Mouse (Mus musculus): ENCODE measurements around the gene Slc25a53. TPM values are rescaled to one million over a fixed set of nuclear protein-coding genes. Genes with fewer than 3 reads are reported as not detected.

The Slc25a53 gene
- 12.9 and 14.7 TPM in 2 replicates for polyA plus RNA-seq (2016; fragmentation: Nextera tagmentation; extraction: Ambion mirVana)

- 12% methylated on average over 31 of the region's 31 CpGs for WGBS
- H3K4me1 ChIP-seq: no peaks in the 10 kb centered on the region
- peak within 1 kb of the TSS; percentile 51 for H3K9ac ChIP-seq
- H3K4me3 ChIP-seq: peak within 1 kb of the TSS; percentile 49
- H3K4me2 ChIP-seq (replicated peaks): peak within 1 kb of the TSS; percentile 63
- H3K9me3 ChIP-seq: no peaks in the 10 kb centered on the region
- peak; percentile 95 for ATAC-seq (ENCODE audit: low FRiP score, low read depth)
- H3K27me3 ChIP-seq (replicated peaks): no peaks in the 10 kb centered on the region
- no peaks in the 10 kb centered on the region for H3K36me3 ChIP-seq
- H3K27ac ChIP-seq: no peak within 1 kb of the TSS
Observed at GRCm38 (mm10) chrX:137038000-137038483, at the start of gene Slc25a53. Slc25a53 (minus strand) TSS chrX:137038302.

DNA sequence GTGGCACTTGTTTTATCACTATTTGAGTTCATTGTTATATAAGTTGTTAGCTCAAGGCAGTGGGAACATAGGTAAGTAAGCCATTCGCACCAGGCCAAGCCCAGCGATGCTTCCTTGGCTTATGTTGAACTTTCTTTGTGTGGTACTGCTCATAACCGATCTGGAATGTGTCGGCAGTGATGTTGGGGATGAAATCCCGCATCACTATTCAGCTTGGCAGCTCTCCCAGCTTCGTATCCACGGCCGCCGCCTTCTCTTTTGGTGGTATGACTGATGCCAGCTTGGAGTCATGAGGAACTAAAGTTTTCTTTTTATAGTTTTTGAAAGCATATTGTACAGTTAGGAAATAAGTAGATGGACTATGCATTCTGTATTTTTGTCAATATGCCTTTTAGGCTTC lies 25.1 kb upstream of the Slc25a53 start:
- H3K36me3 ChIP-seq: no peaks in the 10 kb centered on the region
- no peak overlapping the region for H3K9ac ChIP-seq
- no peak overlapping the region for H3K27ac ChIP-seq
- no peak overlapping the region for H3K4me2 ChIP-seq (replicated peaks)
- no peak overlapping the region for H3K4me3 ChIP-seq
- H3K27me3 ChIP-seq (replicated peaks): no peaks in the 10 kb centered on the region
- no peaks in the 10 kb centered on the region for H3K9me3 ChIP-seq
- 90% methylated on average over 9 of the region's 9 CpGs for WGBS
- no peaks in the 10 kb centered on the region for H3K4me1 ChIP-seq
- no peak for ATAC-seq (ENCODE audit: low FRiP score, low read depth)

- Histone ChIP-seq H3K9me3 (no peaks in the 10 kb centered on the region), H3K36me3 (no peaks in the 10 kb centered on the region), H3K4me3 (peak within 1 kb of the TSS; percentile 60), H3K27ac (no peak within 1 kb of the TSS), H3K4me1 (peaks cover 6% of the 10 kb centered on the region; the same call in 1 of the 2 replicates), H3K27me3 (replicated peaks) (no peaks in the 10 kb centered on the region), H3K9ac (peak within 1 kb of the TSS; percentile 67), H3K4me2 (replicated peaks) (peak within 1 kb of the TSS; percentile 67)
- WGBS: 15% methylated on average over 49 of the region's 62 CpGs
- ATAC-seq (ENCODE audit: low FRiP score, low read depth): peak; percentile 97
Observed at GRCm38 (mm10) chrX:137049425-137050225, 11.5 kb upstream of the Slc25a53 start, which contains the start of gene Fam199x. Fam199x (plus strand) TSS chrX:137049594.

GRCm38 (mm10) chrX:137049060-137049424 lies 10.9 kb upstream of the Slc25a53 start:
- Histone ChIP-seq H3K9ac (peak overlapping the region; percentile 67), H3K27ac (no peak overlapping the region), H3K36me3 (no peaks in the 10 kb centered on the region), H3K27me3 (replicated peaks) (no peaks in the 10 kb centered on the region), H3K4me2 (replicated peaks) (peak overlapping the region; percentile 67), H3K9me3 (no peaks in the 10 kb centered on the region), H3K4me1 (peaks cover 6% of the 10 kb centered on the region; the same call in 1 of the 2 replicates), H3K4me3 (peak overlapping the region; percentile 60)
- ATAC-seq (ENCODE audit: low FRiP score, low read depth): peak; percentile 74
- WGBS: 14% methylated on average over 10 of the region's 11 CpGs

DNA sequence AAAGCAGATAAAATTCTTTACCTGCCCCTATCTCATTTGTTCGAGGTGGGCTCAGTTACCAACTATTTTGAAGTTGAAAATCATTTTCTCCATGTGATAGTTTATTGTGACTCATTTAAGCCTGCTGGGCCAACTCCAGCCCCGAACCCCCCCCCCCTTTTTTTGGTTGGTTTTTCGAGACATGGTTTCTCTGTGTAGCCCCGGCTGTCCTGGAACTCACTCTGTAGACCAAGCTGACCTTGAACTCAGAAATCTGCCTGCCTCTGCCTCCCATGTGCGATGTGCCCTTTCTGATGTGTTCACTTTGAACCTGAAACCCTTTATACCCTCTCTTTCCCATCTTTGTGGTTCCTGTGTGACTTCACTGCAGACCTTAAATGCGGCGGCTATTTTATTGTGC lies 400 bp upstream of the Slc25a53 start:
- 42% methylated on average over 7 of the region's 7 CpGs for WGBS
- H3K4me2 ChIP-seq (replicated peaks): peak overlapping the region; percentile 50
- peak overlapping the region; percentile 49 for H3K4me3 ChIP-seq
- H3K36me3 ChIP-seq: no peaks in the 10 kb centered on the region
- H3K27me3 ChIP-seq (replicated peaks): no peaks in the 10 kb centered on the region
- no peaks in the 10 kb centered on the region for H3K9me3 ChIP-seq
- H3K9ac ChIP-seq: no peak overlapping the region
- H3K4me1 ChIP-seq: no peaks in the 10 kb centered on the region
- H3K27ac ChIP-seq: no peak overlapping the region
- peak; percentile 23; the same call in 1 of the 2 replicates for ATAC-seq (ENCODE audit: low FRiP score, low read depth)

DNA sequence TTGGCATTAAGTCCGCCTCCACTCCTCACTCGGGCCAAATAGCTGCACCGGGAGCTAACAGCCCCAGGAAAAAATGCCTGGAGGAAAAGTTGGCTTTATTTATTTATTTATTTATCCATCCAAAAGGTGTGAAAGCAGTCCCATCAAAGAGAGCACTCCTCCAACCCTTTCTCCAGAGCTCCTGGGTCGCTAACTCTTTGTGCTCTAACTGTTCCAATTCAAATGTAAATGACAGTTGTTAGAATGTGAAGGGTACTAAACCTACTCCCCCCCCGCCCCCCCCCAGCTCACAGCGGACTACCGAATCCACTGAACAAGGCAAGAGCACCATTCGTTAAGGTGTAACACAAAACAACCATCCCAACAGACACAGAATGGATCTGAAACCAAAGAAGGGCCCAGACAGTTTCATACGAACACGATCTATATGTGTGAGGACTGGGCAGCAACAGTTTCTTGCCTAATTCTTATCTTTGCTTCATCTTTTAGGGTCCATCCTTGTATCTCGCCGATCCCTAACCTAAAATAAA lies 567 bp downstream of the Slc25a53 start:
- H3K27ac ChIP-seq: no peak overlapping the region
- H3K27me3 ChIP-seq (replicated peaks): no peaks in the 10 kb centered on the region
- WGBS: 19% methylated on average over 12 of the region's 12 CpGs
- H3K4me2 ChIP-seq (replicated peaks): peak overlapping the region; percentile 63
- no peaks in the 10 kb centered on the region for H3K4me1 ChIP-seq
- no peaks in the 10 kb centered on the region for H3K36me3 ChIP-seq
- no peaks in the 10 kb centered on the region for H3K9me3 ChIP-seq
- ATAC-seq (ENCODE audit: low FRiP score, low read depth): peak; percentile 65
- H3K4me3 ChIP-seq: peak overlapping the region; percentile 49
- peak overlapping the region; percentile 51 for H3K9ac ChIP-seq

- Histone ChIP-seq H3K36me3 (no peaks in the 10 kb centered on the region), H3K9me3 (no peaks in the 10 kb centered on the region), H3K4me3 (no peak overlapping the region), H3K4me2 (replicated peaks) (no peak overlapping the region), H3K27me3 (replicated peaks) (no peaks in the 10 kb centered on the region), H3K9ac (no peak overlapping the region), H3K4me1 (no peaks in the 10 kb centered on the region), H3K27ac (no peak overlapping the region)
- WGBS: 73% methylated on average over 4 of the region's 4 CpGs
- no peak for ATAC-seq (ENCODE audit: low FRiP score, low read depth)
Observed at GRCm38 (mm10) chrX:137034322-137034721, 3.8 kb downstream of the Slc25a53 start.

DNA sequence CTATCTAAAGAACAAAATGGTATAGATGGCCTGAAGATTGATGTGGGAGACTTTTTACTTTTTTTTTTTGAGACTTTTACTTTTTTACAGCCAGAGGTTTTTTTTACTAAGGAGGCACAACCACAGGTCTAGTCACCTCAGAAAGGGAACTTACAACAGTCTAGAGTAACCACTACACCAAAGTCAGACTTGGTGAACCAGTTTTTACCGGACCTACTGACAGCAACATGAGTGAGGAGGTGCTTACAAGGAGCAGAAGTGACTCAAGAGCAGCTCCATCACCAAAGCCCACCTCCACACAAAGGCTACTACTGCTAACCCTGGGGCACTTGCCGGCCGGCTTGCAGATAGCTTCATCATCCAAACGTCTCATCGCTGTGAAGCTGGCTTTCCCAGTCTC lies 6.4 kb downstream of the Slc25a53 start:
- no peak overlapping the region for H3K9ac ChIP-seq
- ATAC-seq (ENCODE audit: low FRiP score, low read depth): no peak
- H3K36me3 ChIP-seq: no peaks in the 10 kb centered on the region
- H3K27ac ChIP-seq: no peak overlapping the region
- H3K27me3 ChIP-seq (replicated peaks): no peaks in the 10 kb centered on the region
- no peak overlapping the region for H3K4me3 ChIP-seq
- H3K4me1 ChIP-seq: no peaks in the 10 kb centered on the region
- H3K4me2 ChIP-seq (replicated peaks): no peak overlapping the region
- 95% methylated on average over 5 of the region's 5 CpGs for WGBS
- H3K9me3 ChIP-seq: no peaks in the 10 kb centered on the region

- Histone ChIP-seq H3K4me2 (replicated peaks) (no peak overlapping the region), H3K9ac (no peak overlapping the region), H3K4me3 (no peak overlapping the region), H3K36me3 (no peaks in the 10 kb centered on the region), H3K27ac (no peak overlapping the region), H3K9me3 (no peaks in the 10 kb centered on the region), H3K27me3 (replicated peaks) (no peaks in the 10 kb centered on the region), H3K4me1 (no peaks in the 10 kb centered on the region)
- WGBS: 98% methylated on average over 8 of the region's 8 CpGs
- no peak for ATAC-seq (ENCODE audit: low FRiP score, low read depth)
Observed at GRCm38 (mm10) chrX:137030916-137031315, 7.2 kb downstream of the Slc25a53 start.

DNA sequence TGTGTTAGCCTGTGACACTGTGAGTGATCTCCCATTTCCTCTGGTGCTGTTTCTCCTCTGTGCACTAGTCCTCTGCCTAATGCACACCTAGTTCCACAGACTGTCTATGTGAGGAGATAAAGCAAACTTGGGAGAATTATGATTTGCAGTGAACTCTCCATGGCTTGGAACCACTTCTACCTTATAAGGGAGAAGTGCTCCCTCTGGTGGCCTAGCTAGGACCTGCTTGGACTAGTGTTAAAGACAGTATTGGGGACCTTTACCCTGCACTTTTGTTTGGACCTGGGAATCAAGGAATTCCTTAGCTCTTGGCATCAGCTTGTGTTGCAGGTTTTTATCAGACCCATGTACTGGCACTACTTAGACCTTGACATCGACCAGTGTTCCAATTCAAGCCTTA lies 18.8 kb downstream of the Slc25a53 start:
- Histone ChIP-seq H3K27ac (no peak overlapping the region), H3K4me2 (replicated peaks) (no peak overlapping the region), H3K9ac (no peak overlapping the region), H3K4me1 (no peaks in the 10 kb centered on the region), H3K9me3 (no peaks in the 10 kb centered on the region), H3K27me3 (replicated peaks) (no peaks in the 10 kb centered on the region), H3K36me3 (no peaks in the 10 kb centered on the region), H3K4me3 (no peak overlapping the region)
- 26% methylated on average over 1 of the region's 1 CpGs for WGBS
- ATAC-seq (ENCODE audit: low FRiP score, low read depth): no peak

GRCm38 (mm10) chrX:137017668-137018067 lies 20.4 kb downstream of the Slc25a53 start:
- no peaks in the 10 kb centered on the region for H3K9me3 ChIP-seq
- WGBS: 84% methylated on average over 1 of the region's 1 CpGs

DNA sequence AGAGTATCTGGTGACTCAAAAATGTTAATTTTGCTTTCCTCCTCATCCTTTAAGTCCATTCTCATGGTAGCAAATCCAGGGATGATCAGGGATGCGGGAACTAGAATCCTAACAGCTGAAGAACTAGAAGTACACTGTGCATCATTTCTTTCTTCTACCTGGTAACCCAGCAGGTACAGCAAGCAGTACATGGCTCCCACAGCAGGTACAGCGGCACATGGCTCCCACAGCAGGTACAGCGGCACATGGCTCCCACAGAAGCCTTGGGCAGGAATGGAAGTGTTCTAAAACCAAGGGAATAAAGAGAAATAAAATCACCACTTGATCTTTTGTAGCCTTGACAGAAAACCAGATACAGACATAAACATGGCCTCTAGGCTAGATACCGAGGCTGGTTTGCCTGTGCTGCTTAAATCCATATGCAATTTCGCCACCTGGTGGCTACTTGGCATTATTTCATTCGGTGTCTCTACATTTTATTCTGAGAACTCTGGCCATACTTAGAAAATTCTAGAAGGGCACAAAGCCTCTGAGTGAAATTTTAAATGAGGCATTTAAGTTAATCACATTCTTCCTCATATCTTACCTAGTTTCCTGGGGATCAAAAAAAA lies 22.9 kb downstream of the Slc25a53 start:
- H3K4me3 ChIP-seq: no peak overlapping the region

More at GRCm38 (mm10) chrX:137017668-137018067, 20.4 kb downstream of the Slc25a53 start:
- H3K4me2 ChIP-seq (replicated peaks): no peak overlapping the region
- H3K4me1 ChIP-seq: no peaks in the 10 kb centered on the region
- no peak for ATAC-seq (ENCODE audit: low FRiP score, low read depth)
- H3K36me3 ChIP-seq: no peaks in the 10 kb centered on the region
- no peaks in the 10 kb centered on the region for H3K27me3 ChIP-seq (replicated peaks)
- no peak overlapping the region for H3K9ac ChIP-seq
- H3K27ac ChIP-seq: no peak overlapping the region
- no peak overlapping the region for H3K4me3 ChIP-seq

More for the DNA sequence above, 22.9 kb downstream of the Slc25a53 start:
- Histone ChIP-seq H3K4me2 (replicated peaks) (no peak overlapping the region), H3K27ac (no peak overlapping the region), H3K4me1 (no peaks in the 10 kb centered on the region), H3K9ac (no peak overlapping the region), H3K27me3 (replicated peaks) (no peaks in the 10 kb centered on the region), H3K36me3 (no peaks in the 10 kb centered on the region), H3K9me3 (no peaks in the 10 kb centered on the region)
- no peak for ATAC-seq (ENCODE audit: low FRiP score, low read depth)
- WGBS: 54% methylated on average over 6 of the region's 6 CpGs
